Mouse (Mus musculus): ENCODE results near the gene Myo1d.

DNA sequence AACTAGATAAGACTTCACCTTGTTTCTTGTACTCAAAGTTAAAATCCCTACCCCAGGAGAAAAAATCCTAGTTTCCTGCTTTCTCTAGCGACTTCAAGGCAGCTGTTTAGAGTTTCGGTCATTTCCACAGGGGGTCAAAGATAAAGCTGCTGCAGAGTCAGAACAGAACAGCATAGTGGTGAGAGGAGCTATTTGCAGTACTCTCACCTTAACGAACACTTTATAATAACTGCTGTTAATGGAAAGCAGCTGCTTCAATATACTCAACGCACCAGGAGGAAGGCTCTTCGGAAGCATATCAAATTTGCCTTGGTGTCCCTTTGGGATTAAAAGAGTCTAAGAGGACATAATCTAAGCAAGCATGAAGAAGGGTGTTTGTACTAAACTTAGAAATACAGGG is 190.4 kb downstream of the Myo1d start:
- TF ChIP-seq CTCF (IDR thresholded peaks at IDR 0.05; ENCODE audit: low read depth) (no peak), EP300 (optimal IDR thresholded peaks at IDR 0.05) (no peak)
